Mouse (Mus musculus) cerebellum, adult 9-11 months (tissue): ENCODE measurements at regions not wholly inside any gene's neighbourhood (a gene's known extent, or its start where the extent isn't known, plus 50 kb on each side); places are given as distances from the start of the nearest gene placed in this dataset.
A peak's percentile ranks its signal among the peaks of the same experiment; 100 is the strongest.

Experiments
- DNase-seq: peaks from one replicate; pipeline ENCODE4 v3.0.0; 2022

GRCm38 (mm10) chr9:61092834-61093479, 279.2 kb upstream of the Tle3 start:
- DNase-seq = no peak

- DNase-seq = no peak
Measured at GRCm38 (mm10) chr9:61095069-61095775, 276.9 kb upstream of the Tle3 start.

- DNase-seq = peak; percentile 25
Measured at GRCm38 (mm10) chr9:61101741-61102450, 270.3 kb upstream of the Tle3 start.

- no peak for DNase-seq
Measured at GRCm38 (mm10) chr9:61102451-61103358, 269.5 kb upstream of the Tle3 start.

- no peak for DNase-seq
Measured at GRCm38 (mm10) chr9:61105550-61106280, 266.5 kb upstream of the Tle3 start.

- no peak for DNase-seq
Measured at GRCm38 (mm10) chr9:61109519-61110285, 262.5 kb upstream of the Tle3 start.

- no peak for DNase-seq
Measured at GRCm38 (mm10) chr9:61111206-61111605, 261.0 kb upstream of the Tle3 start.

- DNase-seq = no peak
Measured at GRCm38 (mm10) chr9:61111733-61112415, 260.3 kb upstream of the Tle3 start.

- DNase-seq = no peak
Measured at GRCm38 (mm10) chr9:61119252-61119651, 252.9 kb upstream of the Tle3 start.

GRCm38 (mm10) chr9:61120531-61120930, 251.6 kb upstream of the Tle3 start:
- DNase-seq = no peak

GRCm38 (mm10) chr9:61120931-61121391, 251.2 kb upstream of the Tle3 start:
- no peak for DNase-seq

GRCm38 (mm10) chr9:61123431-61123830, 248.7 kb upstream of the Tle3 start:
- no peak for DNase-seq

- no peak for DNase-seq
Measured at GRCm38 (mm10) chr9:61125769-61126168, 246.4 kb upstream of the Tle3 start.

- DNase-seq = no peak
Measured at GRCm38 (mm10) chr9:61128077-61128476, 244.1 kb upstream of the Tle3 start.

GRCm38 (mm10) chr9:61129186-61129585, 243.0 kb upstream of the Tle3 start:
- no peak for DNase-seq

- no peak for DNase-seq
Measured at GRCm38 (mm10) chr9:61130877-61131276, 241.3 kb upstream of the Tle3 start.

- DNase-seq = no peak
Measured at GRCm38 (mm10) chr9:61135263-61135882, 236.8 kb upstream of the Tle3 start.

- no peak for DNase-seq
Measured at GRCm38 (mm10) chr9:61135917-61136316, 236.2 kb upstream of the Tle3 start.

GRCm38 (mm10) chr9:61138741-61139368, 233.3 kb upstream of the Tle3 start:
- no peak for DNase-seq

- DNase-seq = no peak
Measured at GRCm38 (mm10) chr9:61143101-61143500, 229.1 kb upstream of the Tle3 start.
